Mouse (Mus musculus): ENCODE results near the gene Vav3. TPM values are rescaled to one million over a fixed set of nuclear protein-coding genes. Genes with fewer than 3 reads are reported as not detected.

The Vav3 gene
- polyA plus RNA-seq, 1 experiment from 2014 or later: 6.6 TPM

DNA sequence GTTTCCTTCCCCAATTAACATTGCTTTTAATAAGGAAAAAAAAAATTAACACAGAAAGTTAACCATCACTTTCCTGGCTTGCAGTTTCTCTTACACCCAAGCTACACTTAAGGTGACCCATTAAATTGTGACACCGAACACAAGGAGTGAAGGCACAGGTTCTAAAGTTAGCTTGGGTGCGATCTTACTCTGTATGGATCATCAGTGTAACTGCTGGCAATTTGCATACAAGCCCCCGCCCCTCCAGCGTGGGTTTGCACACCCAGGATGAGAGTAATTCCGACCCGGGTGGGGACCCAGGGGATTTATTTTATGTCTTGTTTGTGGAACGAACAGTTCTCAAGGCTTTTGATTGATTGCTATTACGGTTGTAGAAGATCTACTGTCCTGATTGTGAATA is 186.2 kb downstream of the Vav3 start:
- no peaks in the 10 kb centered on the region for H3K9me3 ChIP-seq
- H3K36me3 ChIP-seq: no peaks in the 10 kb centered on the region
- 67% methylated on average over 8 of the region's 8 CpGs for WGBS
- H3K9ac ChIP-seq (replicated peaks): no peak overlapping the region
- ATAC-seq (replicated peaks): peak; percentile 49; the same call in 1 of the 2 replicates
- H3K27me3 ChIP-seq: no peaks in the 10 kb centered on the region
- no peaks in the 10 kb centered on the region for H3K4me1 ChIP-seq
- no peak overlapping the region for H3K4me3 ChIP-seq
- H3K4me2 ChIP-seq (replicated peaks): no peak overlapping the region
- no peak overlapping the region for H3K27ac ChIP-seq (replicated peaks)

- Histone ChIP-seq H3K9me3 (no peaks in the 10 kb centered on the region), H3K4me1 (no peaks in the 10 kb centered on the region), H3K27me3 (no peaks in the 10 kb centered on the region), H3K4me3 (no peak overlapping the region), H3K27ac (replicated peaks) (no peak overlapping the region), H3K9ac (replicated peaks) (no peak overlapping the region), H3K4me2 (replicated peaks) (no peak overlapping the region), H3K36me3 (no peaks in the 10 kb centered on the region)
- ATAC-seq (replicated peaks): no peak
- WGBS: 50% methylated on average over 4 of the region's 4 CpGs
These were observed 188.2 kb downstream of the Vav3 start for GRCm38 (mm10) chr3:109528688-109529087.

DNA sequence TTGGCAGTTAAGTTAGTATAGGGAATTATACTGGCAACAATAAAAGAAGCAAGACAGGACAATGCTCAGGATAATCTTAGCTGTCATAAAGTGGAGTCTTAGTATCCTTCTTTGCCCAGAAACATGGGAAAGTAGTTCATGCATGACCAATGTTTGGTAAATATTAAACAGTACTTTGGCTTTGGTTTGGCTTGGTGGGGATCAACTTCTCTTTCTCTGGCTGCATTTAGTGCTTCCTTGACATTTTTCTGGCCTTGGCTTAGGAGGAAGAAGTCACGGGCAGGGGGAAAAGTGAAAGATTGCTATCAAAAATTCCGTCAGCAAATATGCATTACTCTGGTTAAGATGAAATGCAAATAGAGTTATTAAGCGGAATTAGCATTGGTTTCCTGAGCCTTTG is 197.2 kb downstream of the Vav3 start:
- no peak for ATAC-seq (replicated peaks)
- no peak overlapping the region for H3K27ac ChIP-seq (replicated peaks)
- H3K4me3 ChIP-seq: no peak overlapping the region
- no peaks in the 10 kb centered on the region for H3K4me1 ChIP-seq
- H3K27me3 ChIP-seq: no peaks in the 10 kb centered on the region
- H3K36me3 ChIP-seq: no peaks in the 10 kb centered on the region
- H3K9ac ChIP-seq (replicated peaks): no peak overlapping the region
- 73% methylated on average over 3 of the region's 3 CpGs for WGBS
- no peaks in the 10 kb centered on the region for H3K9me3 ChIP-seq
- no peak overlapping the region for H3K4me2 ChIP-seq (replicated peaks)

- Histone ChIP-seq H3K36me3 (no peaks in the 10 kb centered on the region), H3K9ac (replicated peaks) (no peak overlapping the region), H3K4me1 (no peaks in the 10 kb centered on the region), H3K4me3 (no peak overlapping the region), H3K27me3 (no peaks in the 10 kb centered on the region), H3K27ac (replicated peaks) (no peak overlapping the region), H3K4me2 (replicated peaks) (no peak overlapping the region), H3K9me3 (no peaks in the 10 kb centered on the region)
- ATAC-seq (replicated peaks): no peak
- WGBS: 41% methylated on average over 4 of the region's 4 CpGs
These were observed 199.6 kb downstream of the Vav3 start for GRCm38 (mm10) chr3:109540009-109540408.

DNA sequence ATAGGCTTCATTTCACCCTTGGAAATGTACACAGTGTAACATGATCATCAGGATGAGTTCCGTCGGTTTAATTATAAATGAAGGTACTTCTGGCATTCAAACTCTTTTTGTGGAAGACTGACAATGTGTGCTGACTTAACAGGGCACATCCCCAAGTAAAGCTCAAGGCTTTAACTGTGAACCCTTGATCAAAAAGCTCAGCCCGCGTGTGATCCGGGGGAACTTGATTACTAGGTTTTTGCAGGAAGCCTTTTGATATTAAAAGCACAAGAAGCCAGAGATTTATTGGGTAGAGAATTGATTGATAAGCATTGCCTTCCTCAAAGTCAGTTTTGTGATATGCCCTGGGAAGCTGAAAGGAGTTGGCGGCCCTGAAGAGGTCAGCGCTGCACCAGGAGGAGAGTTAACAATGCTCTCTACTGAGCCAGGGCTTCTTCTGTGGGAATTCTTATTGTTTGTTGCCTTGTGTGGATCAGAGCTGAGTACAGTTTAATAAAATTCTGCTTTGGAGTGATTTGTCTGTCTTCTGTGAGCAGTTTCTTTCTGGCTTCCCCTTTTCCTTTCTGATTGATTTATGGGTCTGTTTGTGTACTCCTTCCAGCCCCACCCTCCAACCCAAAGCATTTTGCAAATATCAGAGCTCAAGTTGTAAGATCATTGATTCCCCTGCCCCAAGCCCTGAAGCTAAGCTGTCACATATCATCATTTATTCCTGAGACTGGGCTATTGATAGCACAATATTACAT is 204.2 kb downstream of the Vav3 start:
- WGBS: 53% methylated on average over 7 of the region's 7 CpGs
- no peak overlapping the region for H3K4me2 ChIP-seq (replicated peaks)
- no peak overlapping the region for H3K27ac ChIP-seq (replicated peaks)
- no peak overlapping the region for H3K9ac ChIP-seq (replicated peaks)
- H3K36me3 ChIP-seq: no peaks in the 10 kb centered on the region
- no peak overlapping the region for H3K4me3 ChIP-seq
- no peaks in the 10 kb centered on the region for H3K27me3 ChIP-seq
- ATAC-seq (replicated peaks): no peak
- no peaks in the 10 kb centered on the region for H3K4me1 ChIP-seq
- H3K9me3 ChIP-seq: no peaks in the 10 kb centered on the region

DNA sequence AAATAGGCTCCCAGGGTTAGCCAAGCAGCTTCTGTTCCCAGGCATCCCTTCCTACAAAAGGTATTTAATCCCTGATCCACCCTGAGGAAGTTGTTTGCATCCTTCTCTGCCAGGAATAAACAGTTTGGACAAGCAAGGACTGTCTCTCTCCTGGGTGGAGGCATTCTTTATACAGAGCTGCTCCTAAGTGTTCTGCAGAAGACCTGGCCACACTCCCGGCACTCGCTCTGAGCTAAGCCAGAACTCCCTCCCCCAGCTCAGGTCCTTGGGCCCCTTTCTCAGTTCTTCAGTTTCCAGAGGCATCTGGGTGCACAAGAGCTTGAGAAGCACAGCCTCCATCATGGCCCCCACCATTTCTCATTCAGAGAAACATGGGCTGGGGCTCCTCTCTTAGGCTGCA is 216.9 kb downstream of the Vav3 start:
- H3K4me1 ChIP-seq: no peaks in the 10 kb centered on the region
- no peak overlapping the region for H3K9ac ChIP-seq (replicated peaks)
- no peak; the same call in 1 of the 2 replicates for ATAC-seq (replicated peaks)
- H3K36me3 ChIP-seq: no peaks in the 10 kb centered on the region
- no peak overlapping the region for H3K27ac ChIP-seq (replicated peaks)
- H3K27me3 ChIP-seq: no peaks in the 10 kb centered on the region
- H3K9me3 ChIP-seq: no peaks in the 10 kb centered on the region
- H3K4me2 ChIP-seq (replicated peaks): no peak overlapping the region
- H3K4me3 ChIP-seq: no peak overlapping the region
- 55% methylated on average over 2 of the region's 2 CpGs for WGBS

DNA sequence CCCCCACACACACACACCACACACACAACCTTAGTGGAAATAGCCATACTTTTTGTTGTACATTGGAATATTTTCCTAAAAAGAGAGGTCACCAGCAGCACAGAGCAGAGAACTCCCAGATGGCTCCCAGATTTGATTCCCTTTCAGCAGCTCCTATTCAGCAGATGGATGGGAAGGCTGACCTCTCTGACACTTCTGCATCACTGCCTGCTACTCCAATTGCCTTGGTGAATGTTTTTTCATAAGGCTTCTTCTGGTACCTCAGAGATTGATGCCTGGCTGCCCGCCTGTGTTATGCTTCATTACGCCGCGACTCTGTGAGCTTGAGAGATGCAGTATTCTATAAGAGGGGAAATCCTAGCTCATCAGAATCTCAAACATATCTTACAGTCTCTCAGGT is 220.8 kb downstream of the Vav3 start:
- H3K9ac ChIP-seq (replicated peaks): no peak overlapping the region
- ATAC-seq (replicated peaks): 0 out of 2 replicates have a peak, but pooled peaks have one; percentile 41
- 54% methylated on average over 4 of the region's 4 CpGs for WGBS
- H3K27me3 ChIP-seq: no peaks in the 10 kb centered on the region
- H3K4me2 ChIP-seq (replicated peaks): no peak overlapping the region
- no peak overlapping the region for H3K27ac ChIP-seq (replicated peaks)
- no peak overlapping the region for H3K4me3 ChIP-seq
- no peaks in the 10 kb centered on the region for H3K36me3 ChIP-seq
- no peaks in the 10 kb centered on the region for H3K4me1 ChIP-seq
- H3K9me3 ChIP-seq: no peaks in the 10 kb centered on the region

DNA sequence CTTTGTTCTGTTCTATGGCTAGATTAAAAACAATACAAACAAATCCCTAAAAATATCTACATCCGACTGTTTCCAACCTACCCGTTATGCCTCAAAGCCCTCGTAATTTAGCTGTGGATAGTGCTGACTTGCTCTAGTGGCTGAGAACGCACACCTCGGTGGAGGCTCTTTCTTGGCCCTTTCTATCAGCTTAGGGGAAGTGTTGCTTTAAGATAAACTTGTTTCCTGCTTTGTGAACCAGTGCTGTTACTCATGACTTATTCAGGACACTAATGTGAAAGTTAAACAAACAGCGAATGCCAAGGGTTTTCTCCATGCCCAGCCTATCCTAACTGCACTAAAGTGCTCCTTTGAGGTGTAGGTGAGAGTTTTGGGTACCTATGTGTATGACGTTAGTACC is 221.3 kb downstream of the Vav3 start:
- Histone ChIP-seq H3K27me3 (no peaks in the 10 kb centered on the region), H3K9ac (replicated peaks) (no peak overlapping the region), H3K36me3 (no peaks in the 10 kb centered on the region), H3K4me1 (no peaks in the 10 kb centered on the region), H3K9me3 (no peaks in the 10 kb centered on the region), H3K4me2 (replicated peaks) (no peak overlapping the region), H3K27ac (replicated peaks) (no peak overlapping the region), H3K4me3 (no peak overlapping the region)
- no peak for ATAC-seq (replicated peaks)
- WGBS: 76% methylated on average over 7 of the region's 7 CpGs

- Histone ChIP-seq H3K36me3 (no peaks in the 10 kb centered on the region), H3K9me3 (no peaks in the 10 kb centered on the region), H3K4me2 (replicated peaks) (no peak overlapping the region), H3K4me3 (no peak overlapping the region), H3K4me1 (no peaks in the 10 kb centered on the region), H3K27ac (replicated peaks) (no peak overlapping the region), H3K9ac (replicated peaks) (no peak overlapping the region), H3K27me3 (no peaks in the 10 kb centered on the region)
- 90% methylated on average over 4 of the region's 4 CpGs for WGBS
- no peak for ATAC-seq (replicated peaks)
These were observed 221.8 kb downstream of the Vav3 start for GRCm38 (mm10) chr3:109562268-109562667.

GRCm38 (mm10) chr3:109564443-109564842 is 224.0 kb downstream of the Vav3 start:
- WGBS: 88% methylated on average over 2 of the region's 2 CpGs
- no peaks in the 10 kb centered on the region for H3K36me3 ChIP-seq
- no peak overlapping the region for H3K4me2 ChIP-seq (replicated peaks)
- no peak overlapping the region for H3K4me3 ChIP-seq
- H3K9me3 ChIP-seq: no peaks in the 10 kb centered on the region
- H3K4me1 ChIP-seq: peaks cover 8% of the 10 kb centered on the region; the same call in 1 of the 2 replicates
- H3K27me3 ChIP-seq: no peaks in the 10 kb centered on the region
- no peak overlapping the region for H3K9ac ChIP-seq (replicated peaks)
- no peak for ATAC-seq (replicated peaks)
- H3K27ac ChIP-seq (replicated peaks): no peak overlapping the region

DNA sequence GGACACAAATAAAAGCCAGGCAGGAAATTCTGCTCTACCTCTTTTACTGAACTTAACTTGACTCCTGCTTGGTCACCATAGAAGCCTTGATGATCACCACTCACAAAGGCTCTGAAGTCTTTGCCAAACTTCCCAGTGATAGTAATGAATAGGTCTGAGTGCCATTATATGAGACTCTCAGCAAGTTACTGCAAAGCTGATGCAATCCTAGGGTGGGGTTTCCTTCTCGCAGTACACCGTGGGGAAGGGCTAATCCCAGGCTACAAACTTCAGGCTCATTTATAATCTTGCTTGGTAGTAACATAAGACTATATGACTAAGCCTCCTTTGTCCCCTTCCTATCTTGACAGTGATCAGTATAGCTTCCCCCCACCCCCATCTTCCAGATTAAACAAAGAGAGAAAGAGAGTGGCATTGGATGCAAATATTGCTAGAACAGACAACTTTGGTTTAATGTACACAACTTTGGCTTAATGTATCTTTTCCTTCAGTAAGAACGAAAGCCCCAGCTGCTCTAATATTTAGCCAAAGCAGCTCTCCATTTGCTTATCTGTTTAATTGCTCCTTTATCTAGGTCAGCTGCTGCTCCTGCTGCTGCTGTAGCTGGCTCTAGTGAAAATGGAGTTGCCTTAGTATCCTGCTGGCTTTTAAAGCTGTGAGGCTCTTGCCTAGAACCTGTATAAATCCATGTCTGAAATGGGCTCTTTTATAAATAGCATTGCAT is 228.3 kb downstream of the Vav3 start:
- Histone ChIP-seq H3K9ac (replicated peaks) (no peak overlapping the region), H3K4me3 (no peak overlapping the region), H3K27me3 (no peaks in the 10 kb centered on the region), H3K27ac (replicated peaks) (no peak overlapping the region), H3K36me3 (no peaks in the 10 kb centered on the region), H3K4me1 (peaks cover 8% of the 10 kb centered on the region; the same call in 1 of the 2 replicates), H3K9me3 (no peaks in the 10 kb centered on the region), H3K4me2 (replicated peaks) (no peak overlapping the region)
- WGBS: 30% methylated on average over 3 of the region's 3 CpGs
- no peak for ATAC-seq (replicated peaks)

DNA sequence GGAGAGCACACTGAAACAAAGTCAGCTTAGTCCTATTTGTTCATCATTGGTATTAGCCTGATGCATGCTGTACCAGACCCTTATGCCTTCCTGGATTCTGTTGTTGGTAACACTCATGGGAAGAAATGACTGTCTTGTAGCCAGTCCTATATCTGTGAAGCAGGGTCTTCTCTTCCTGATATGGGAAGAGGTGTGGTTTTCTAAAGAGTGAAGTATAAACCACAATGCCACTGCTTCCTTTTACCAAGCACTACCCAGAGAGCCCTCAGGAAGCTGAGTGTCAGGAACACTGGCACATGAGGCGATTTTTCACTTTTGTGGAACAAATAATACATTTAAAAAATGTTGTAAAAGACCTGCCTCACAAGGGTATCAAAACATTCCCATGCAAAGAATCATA is 231.0 kb downstream of the Vav3 start:
- peaks cover 8% of the 10 kb centered on the region; the same call in 1 of the 2 replicates for H3K4me1 ChIP-seq
- H3K27me3 ChIP-seq: no peaks in the 10 kb centered on the region
- no peaks in the 10 kb centered on the region for H3K36me3 ChIP-seq
- H3K27ac ChIP-seq (replicated peaks): no peak overlapping the region
- H3K4me3 ChIP-seq: no peak overlapping the region
- H3K9me3 ChIP-seq: no peaks in the 10 kb centered on the region
- 88% methylated on average over 1 of the region's 1 CpGs for WGBS
- H3K9ac ChIP-seq (replicated peaks): no peak overlapping the region
- H3K4me2 ChIP-seq (replicated peaks): no peak overlapping the region
- no peak for ATAC-seq (replicated peaks)

Data from forebrain, embryonic 15.5 days (tissue).